Mouse (Mus musculus): Measurements from ENCODE around the gene Plekho1.

GRCm38 (mm10) chr3:96001560-96001959 lies 5.8 kb upstream of the Plekho1 start:
- TF ChIP-seq POLR2A (IDR thresholded peaks at IDR 0.05; ENCODE audit: borderline replicate concordance, extremely low read depth, insufficient read depth, insufficient read length, poor library complexity, severe bottlenecking): no peak
- no peak for TF ChIP-seq CTCF (IDR thresholded peaks at IDR 0.05; ENCODE audit: borderline replicate concordance, extremely low read depth, insufficient read depth, insufficient read length)
